Mouse (Mus musculus): ENCODE measurements around the gene Mrps22.

Mrps22 gene

GRCm38 (mm10) chr9:98601156-98601836 lies at the start of gene Mrps22:
Mrps22 (minus strand) TSS chr9:98601660.
- DNase-seq (ENCODE audit: low read depth in 1 of 2, low spot score in 2 of 2), result peak; percentile 56 to 57

GRCm38 (mm10) chr9:98650547-98650946 lies 49.1 kb upstream of the Mrps22 start:
- no peak for DNase-seq (ENCODE audit: low read depth in 1 of 2, low spot score in 2 of 2)

- no peak for DNase-seq (ENCODE audit: low read depth in 1 of 2, low spot score in 2 of 2)
These were observed 46.0 kb upstream of the Mrps22 start for GRCm38 (mm10) chr9:98647418-98647817.

GRCm38 (mm10) chr9:98645750-98646149 lies 44.3 kb upstream of the Mrps22 start:
- DNase-seq (ENCODE audit: low read depth in 1 of 2, low spot score in 2 of 2), result no peak

GRCm38 (mm10) chr9:98642126-98642525 lies 40.7 kb upstream of the Mrps22 start:
- DNase-seq (ENCODE audit: low read depth in 1 of 2, low spot score in 2 of 2), result no peak

- DNase-seq (ENCODE audit: low read depth in 1 of 2, low spot score in 2 of 2), result no peak
These were observed 32.1 kb upstream of the Mrps22 start for GRCm38 (mm10) chr9:98633287-98634162.

- no peak for DNase-seq (ENCODE audit: low read depth in 1 of 2, low spot score in 2 of 2)
These were observed 27.0 kb upstream of the Mrps22 start for GRCm38 (mm10) chr9:98628480-98628879.

- DNase-seq (ENCODE audit: low read depth in 1 of 2, low spot score in 2 of 2), result no peak
These were observed 3.4 kb upstream of the Mrps22 start for GRCm38 (mm10) chr9:98604896-98605295.

GRCm38 (mm10) chr9:98601837-98602359 lies 438 bp upstream of the Mrps22 start:
- no peak for DNase-seq (ENCODE audit: low read depth in 1 of 2, low spot score in 2 of 2)

GRCm38 (mm10) chr9:98600094-98600493 lies 1.4 kb downstream of the Mrps22 start:
- DNase-seq (ENCODE audit: low read depth in 1 of 2, low spot score in 2 of 2), result no peak

GRCm38 (mm10) chr9:98583852-98584251 lies 17.6 kb downstream of the Mrps22 start:
- no peak for DNase-seq (ENCODE audit: low read depth in 1 of 2, low spot score in 2 of 2)

GRCm38 (mm10) chr9:98563137-98564126 lies 38.0 kb downstream of the Mrps22 start, which contains the start of gene Copb2:
Copb2 (plus strand) TSS chr9:98563721.
- DNase-seq (ENCODE audit: low read depth in 1 of 2, low spot score in 2 of 2), result peak; percentile 94 to 98

- DNase-seq (ENCODE audit: low read depth in 1 of 2, low spot score in 2 of 2), result no peak
These were observed 57.4 kb downstream of the Mrps22 start for GRCm38 (mm10) chr9:98544042-98544441.
